Mouse (Mus musculus) mesoderm, embryonic 11.5 days (tissue): Measurements from ENCODE around the gene Fgf10.

Experiments
- DNase-seq: peaks from one replicate; pipeline ENCODE4 v3.0.0-alpha.2; 2012; ENCODE audit warnings: low read depth, low spot score

Fgf10 gene

GRCm38 (mm10) chr13:118835078-118835477 lies 165.5 kb downstream of the Fgf10 start:
- DNase-seq, result no peak
